Mouse (Mus musculus) frontal cortex, postnatal 25 days (tissue): ENCODE measurements around the gene Zfp850.
"Not testable (repeated sequence)": the region's sequence is repeated elsewhere in the genome, so short reads cannot be mapped to it uniquely, and the experiment has no call there.

ENCODE experiments used
- DNase-seq, 2 experiments: peaks; one replicate each; pipeline ENCODE4 v3.0.0; 2022; ENCODE audit warnings: low spot score in 2 of 2

Zfp850 gene

DNA sequence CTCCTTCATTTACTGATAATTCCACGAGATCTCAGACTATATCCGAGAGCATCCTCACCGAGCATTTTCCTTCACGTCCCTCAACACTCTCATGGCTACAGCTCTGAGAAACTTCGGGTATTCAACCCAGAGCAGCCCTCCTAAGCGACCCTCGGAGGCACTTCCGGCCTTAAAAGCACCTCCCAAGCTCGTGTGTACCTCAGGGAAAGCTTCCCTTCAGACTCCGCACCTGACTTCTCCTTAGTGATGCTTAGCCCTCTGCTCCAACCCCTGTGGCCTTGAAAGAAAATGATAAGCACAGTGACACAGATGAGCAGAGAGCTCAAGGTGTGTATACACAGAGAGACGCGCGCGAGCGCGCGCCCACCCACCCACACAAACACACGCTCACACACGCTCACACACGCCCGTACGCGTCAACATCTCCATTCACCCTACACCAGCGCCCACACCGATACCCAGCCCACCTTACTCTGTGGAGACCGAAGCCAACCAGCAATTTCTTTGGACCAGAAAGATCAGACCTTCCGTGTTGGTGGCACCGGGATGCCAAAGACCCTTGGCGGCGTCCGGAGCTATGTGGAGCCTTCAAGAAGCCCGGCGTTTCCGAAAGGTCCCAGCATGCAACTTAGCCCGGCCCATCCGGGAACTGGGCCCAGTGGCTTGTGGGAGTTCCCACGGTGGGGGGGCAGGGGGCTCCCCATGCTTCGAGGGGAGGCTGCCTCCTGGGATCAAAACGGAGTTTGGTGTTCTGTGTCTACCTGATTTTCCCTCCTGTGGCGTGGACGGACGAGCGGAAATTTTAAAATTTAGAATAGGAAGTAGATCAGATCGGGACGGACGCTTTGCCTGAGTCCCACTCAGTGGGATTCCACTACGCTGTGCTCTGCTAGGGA is at the start of gene Zfp850:
Gene Zfp850 (minus strand): TSS at position 567 of the 896 bp plus-strand sequence.
- peak; percentile 61 to 71 for DNase-seq

GRCm38 (mm10) chr7:28059972-28060371 is 46.1 kb upstream of the Zfp850 start:
- no peak for DNase-seq

DNA sequence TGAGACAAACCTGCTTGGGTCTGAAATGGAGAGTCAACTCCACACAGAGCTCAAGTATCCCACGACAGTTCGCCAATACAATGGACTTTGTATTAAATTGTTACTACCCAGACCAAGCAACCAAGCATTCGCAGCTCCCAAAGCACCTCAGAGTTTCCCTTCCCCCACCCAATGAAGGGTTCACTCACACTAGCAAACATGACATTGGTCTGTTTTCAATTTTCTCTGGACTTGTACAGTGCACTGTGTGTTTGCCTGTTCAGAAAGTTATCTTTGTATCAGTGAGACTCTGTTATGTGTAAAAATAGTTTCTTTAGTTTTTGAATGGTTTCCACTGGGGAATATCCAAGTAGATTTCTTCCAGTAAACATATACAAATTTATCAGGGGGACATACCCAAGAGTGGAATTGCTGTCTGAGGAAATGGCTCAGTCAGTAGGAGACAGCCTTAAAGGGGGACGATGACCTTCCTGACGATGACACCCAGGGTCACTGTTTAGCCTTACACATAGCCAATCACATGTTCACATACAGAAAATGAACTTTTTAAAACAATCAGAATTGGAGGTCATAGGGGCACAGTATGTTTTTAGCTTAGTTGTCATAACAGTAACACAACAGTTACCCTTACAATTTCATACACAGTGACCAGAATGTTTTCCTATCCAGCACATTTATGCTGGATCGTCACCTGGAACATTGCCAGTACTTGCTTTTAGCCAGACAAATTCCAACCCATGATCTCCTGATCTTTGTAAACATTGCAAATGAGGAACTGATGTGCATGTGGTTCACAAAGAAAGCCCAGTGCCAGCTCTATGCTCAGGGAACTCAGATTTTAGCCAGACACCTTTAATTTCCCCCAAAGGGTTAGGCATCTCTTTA is 39.4 kb upstream of the Zfp850 start:
- DNase-seq = no peak

DNA sequence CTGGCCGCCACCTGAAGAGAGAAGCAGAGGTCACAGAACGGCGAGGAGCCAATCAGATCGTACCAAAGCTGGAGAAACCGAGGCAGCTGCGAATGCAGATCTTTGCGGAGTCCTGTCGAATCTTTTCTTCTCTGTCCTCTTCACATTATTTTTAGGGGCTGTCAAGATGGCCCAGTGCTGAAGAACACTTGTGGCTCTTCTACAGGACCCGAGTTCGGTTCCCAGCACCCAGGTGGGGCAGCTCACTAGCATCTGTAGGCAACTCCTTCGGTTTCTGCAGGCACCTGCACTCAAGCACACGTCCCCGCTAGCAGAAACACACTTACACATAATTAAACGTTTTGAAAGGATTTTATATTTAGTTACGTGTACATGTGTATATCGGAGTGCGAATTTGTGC is 36.7 kb upstream of the Zfp850 start:
- DNase-seq = no peak

- DNase-seq = peak; percentile 97 to 98
Measured at GRCm38 (mm10) chr7:28049476-28050409, 35.8 kb upstream of the Zfp850 start, which contains the start of gene Psmc4. Gene Psmc4, minus strand, starts transcription at chr7:28050101.

DNA sequence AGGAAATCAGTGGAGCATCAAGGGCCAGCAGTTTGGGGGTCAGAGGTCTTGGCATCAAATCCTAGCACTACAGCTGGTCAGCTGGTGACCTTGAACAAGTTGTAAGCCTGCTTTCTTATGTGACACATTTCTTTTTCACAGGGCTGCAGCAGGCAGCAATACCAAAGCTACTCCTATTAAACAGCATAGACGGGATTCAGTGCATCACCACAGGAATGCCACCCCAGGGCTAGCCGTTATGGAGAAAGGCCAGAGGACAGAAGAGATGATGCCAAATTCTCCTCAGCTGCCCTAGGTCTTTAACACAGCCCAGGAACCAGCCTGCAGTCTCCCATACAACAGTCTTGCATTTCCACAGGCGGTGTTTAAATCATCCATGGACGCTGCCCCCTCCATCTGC is 30.6 kb upstream of the Zfp850 start:
- DNase-seq = no peak

GRCm38 (mm10) chr7:28014445-28014810 is 513 bp upstream of the Zfp850 start:
- DNase-seq = no peak

DNA sequence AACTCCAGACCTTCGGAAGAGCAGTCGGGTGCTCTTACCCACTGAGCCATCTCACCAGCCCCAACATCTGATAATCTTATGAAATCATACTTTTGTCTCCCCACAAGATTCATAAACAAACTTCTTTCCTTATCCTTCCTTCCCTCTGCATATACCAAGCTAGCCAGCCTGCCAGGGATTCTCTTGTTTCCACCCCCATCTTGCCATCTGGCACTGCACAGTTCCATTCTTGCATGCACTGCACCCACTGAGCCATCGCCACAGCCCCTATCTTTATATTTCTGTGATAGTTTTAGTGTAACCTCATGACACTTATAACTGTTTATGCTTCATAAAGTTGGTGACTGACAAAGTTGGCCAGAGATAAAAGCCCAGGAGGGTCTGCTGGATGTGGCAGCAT is 3.6 kb downstream of the Zfp850 start:
- no peak for DNase-seq

DNA sequence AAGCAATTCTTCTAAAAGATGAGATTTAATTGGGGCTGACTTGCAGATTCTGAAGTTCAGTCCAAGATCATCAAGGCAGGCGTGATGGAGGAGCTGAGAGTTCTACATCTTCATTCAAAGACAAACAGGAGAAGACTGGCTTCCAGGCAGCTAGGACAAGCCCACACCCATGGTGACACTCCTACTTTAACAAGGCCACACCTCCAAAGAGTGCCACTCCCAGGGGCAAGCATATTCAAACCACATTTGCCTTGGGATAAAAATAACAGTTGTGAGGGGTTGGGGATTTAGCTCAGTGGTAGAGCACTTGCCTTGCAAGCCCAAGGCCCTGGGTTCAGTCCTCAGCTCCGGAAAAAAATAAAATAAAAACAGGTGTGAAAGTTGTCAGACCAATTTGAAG is 31.7 kb downstream of the Zfp850 start:
- no peak for DNase-seq

GRCm38 (mm10) chr7:27978683-27979528 is 35.0 kb downstream of the Zfp850 start, which contains the start of gene Zfp780b:
Gene Zfp780b, minus strand, starts transcription at chr7:27979171.
- DNase-seq = peak; percentile 39 to 60

DNA sequence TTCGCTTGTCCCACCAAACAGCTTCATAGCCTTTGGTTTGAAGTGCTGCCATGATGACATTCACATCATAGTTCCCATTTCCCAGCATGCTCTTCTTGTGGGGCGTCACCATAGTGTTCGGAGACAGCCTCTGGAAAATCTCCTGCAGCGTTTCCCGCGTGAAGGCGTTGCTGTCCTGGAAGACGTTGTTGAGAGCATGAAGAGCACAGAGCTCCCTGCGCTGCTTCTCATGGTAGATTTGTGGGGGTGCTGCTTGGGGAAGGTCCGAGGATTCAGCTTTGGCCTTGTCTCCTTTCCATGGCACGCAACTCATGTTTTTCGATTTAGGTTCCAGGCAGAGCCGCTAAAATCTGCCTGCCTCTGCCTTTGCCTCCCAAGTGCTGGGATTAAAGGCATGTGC is 64.5 kb downstream of the Zfp850 start:
- not testable (repeated sequence) for DNase-seq

DNA sequence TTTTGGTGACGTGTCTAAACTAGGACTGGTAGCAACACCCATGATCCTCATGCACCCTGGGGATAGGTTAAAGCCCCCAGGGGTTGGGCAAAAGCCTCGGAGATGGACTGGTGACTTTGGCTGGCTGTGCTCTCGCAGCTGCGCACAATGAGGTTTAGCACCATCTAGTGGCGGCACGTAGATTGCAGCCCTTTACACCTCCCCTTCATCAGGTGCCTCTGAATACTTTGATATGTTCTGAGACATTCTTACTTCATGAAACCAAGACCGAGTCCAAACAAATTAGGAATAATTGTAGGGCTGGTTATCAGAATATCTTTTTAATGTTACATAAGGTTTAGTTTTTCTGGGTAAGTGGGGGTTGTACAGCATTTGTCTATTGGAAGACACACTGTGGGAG is 72.0 kb downstream of the Zfp850 start:
- DNase-seq = peak in 1 of 2 experiments; percentile 13
